Mouse (Mus musculus): ENCODE data around the gene Zmiz1. TPM values are rescaled to one million over a fixed set of nuclear protein-coding genes. Genes with fewer than 3 reads are reported as not detected.

Zmiz1 gene
- total RNA-seq, 2 experiments from 2014 or later, result 40.2 to 49.9 TPM

DNA sequence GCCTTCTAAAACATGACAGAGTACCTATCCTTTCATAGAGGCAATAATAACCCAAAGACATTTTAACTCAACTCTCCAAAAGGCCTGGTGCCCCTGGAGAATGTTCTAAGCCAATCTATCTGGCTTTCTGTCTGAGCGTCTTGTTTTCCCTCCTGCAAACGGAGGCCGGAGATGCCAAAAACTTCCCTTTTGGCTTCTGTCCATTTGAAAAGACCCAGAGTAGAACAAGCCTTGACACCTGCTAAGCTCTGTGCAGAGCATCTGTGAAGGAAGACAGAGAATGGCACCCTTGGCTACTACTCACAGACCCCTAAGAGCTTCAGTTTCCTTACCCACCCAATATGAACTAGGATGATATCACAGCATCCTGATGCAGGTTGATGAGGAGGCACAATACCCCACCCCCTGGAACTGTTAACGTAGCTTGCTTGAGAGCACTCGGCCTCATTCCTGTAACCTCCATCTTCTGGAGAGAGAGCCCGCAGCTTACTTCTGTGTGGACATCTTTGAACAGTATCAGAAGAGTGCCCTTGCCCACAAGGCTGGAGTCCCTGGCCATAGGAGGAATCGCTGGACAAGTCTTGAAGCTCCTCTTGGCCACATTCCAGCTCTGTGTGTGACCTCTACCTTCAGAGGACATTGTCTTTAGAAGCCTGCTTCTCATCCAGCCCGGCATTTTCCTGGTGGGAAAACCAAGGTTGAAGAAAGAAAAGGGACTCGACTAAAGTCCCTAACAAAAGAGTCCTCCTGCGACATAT, 9.1 kb downstream of the Zmiz1 start:
- intact Hi-C loops (cut with DNase I), result no loop called here
- DNase-seq (ENCODE audit: low spot score), result no peak

DNA sequence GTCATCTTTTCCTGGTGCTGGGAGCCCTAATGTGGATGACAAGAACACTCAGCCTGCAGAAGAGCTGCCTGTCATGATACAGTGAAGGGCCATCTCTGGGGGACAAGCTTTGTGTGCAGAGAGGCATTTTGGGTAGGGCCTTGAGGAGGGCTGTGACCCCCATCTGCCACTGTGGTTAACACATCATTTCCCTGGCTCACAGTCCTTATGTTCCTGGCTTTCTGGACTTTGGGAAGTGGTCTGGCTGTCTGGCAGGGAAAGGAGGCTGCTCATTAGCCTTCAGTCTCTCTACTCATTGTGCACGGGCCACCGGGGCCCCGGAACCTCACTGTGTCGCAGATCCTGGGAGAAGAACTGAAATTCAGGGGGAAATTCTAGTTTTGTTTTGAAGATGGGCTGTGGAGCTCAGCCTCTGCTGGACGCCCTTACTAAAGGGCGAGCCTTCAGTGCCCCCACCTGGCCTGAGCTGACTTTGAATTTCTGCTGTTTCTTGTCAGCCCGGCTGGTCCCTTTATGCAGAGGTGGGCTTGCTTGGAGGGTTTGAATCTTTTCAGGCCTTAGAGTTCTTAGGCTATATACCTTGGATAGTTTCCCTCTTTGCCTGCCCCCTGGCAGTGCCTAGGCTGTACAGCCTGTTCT, 10.0 kb downstream of the Zmiz1 start:
- DNase-seq (ENCODE audit: low spot score), result no peak
- intact Hi-C loops (cut with DNase I), result no loop called here

DNA sequence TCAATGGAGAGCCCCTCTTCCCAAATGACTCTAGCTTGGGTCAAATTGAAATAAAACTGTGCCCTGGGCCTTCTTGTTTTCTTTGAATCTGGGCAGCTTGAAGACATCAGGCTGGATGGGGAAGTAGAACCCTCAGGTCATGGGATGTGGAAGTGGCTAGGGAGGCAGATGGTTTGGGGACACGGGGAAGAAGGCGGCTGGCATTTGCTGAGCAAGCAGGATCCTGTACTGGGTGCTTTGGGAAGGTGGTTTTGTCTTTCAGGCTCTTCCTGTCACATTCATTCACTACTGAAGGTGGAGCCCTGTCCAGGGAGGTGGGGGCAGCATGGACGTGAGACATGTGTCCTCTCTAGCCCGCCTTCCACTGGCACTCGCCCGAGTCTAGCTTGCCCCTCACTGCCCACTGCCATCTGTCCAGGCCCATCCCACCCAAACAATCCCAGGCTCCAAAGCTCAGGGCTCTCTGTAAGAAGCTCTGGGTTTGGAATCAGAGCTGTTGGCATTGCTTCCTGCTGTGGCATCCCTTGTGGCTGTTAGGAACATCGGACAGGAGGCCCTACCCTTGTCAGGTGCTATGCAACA, 11.3 kb downstream of the Zmiz1 start:
- no peak for DNase-seq (ENCODE audit: low spot score)
- intact Hi-C loops (cut with DNase I), result no loop called here

DNA sequence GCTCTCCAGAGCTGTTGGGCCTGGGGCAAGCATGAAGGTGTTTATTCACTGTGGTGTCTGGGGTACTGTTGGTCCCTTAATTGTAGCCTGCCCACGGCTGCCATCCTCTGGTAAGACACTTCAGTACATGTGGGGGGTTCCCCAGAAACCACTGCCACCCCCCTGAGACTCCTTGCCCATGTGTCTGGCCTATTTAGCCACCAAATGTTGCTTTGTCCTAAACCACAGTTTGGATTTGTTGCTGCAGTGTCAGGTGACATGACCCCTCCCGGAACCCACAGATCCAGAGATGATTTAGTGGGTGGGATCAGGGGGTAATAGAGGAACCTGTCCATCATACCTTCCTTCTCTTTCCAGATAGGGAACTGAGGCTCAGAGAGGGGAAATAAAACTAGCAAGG, 12.1 kb downstream of the Zmiz1 start:
- intact Hi-C loops (cut with DNase I), result no loop called here
- no peak for DNase-seq (ENCODE audit: low spot score)

DNA sequence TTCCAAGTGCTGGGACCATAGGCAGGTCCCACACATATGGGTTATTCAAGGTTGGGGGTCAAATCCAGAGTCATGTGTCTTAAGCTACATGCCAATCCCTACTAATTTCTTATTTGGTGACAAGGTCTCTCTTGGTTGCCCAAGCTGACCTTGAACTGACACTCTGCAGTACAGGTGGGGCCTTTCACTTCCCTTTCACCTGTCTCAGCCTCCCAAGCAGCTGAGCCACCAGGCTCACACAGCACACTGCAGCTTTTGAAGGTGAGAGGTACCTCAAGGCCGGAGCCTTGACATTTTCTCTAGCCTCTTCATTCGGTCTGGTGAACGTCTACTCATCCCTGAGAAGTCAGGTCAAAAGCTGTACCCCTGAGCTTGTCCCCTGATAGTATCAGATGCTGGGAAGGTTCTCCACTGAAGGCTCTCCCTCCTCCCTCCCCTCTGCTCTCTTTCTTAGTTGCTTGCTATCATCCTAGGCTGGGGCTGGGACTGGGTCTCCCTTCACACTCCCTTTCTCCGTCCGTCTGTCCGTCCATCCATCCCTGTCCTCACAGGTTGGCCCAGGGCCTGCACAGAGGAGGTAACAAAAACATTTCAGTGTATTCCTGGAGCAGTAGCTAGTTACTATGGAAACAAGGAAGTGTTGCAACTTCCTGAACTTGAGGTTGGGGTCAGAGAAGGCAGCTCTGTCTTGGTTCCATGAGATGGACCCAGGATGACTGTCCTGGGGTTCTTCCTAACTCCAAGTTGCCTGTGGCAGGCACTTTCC, 13.3 kb downstream of the Zmiz1 start:
- intact Hi-C loops (cut with DNase I), result no loop called here
- no peak for DNase-seq (ENCODE audit: low spot score)

DNA sequence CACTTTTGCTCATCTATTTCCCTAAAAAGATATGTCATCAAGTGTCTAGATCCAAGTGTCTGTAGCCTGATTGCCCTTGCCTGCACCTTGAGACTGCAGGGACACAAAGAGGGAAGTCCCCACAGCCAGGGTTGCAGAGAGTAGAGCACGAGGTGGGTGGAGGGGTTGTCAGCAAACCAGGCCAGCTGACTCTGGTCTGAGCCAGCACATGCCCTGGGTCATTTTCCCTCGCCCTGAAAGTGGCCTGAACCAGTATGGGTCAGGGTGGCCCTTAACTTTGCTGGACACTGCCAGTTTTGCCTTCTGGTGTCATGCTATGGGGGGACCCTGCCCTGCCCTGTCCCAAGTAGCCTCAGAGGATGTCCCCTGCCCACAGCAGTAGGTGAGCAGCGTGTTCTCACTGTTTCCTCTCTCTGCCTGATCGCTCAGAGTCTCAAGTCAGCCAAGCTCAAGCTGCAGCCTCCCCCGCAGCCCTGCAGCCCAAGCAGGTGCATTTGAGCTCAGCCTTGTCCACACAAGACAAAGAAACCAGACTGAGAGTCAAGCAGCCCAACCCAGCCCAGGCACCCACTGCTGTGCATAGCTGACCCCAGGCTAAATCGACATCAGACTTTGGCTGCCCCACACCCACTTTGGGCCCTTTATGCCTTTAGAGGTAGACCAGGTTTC, 14.1 kb downstream of the Zmiz1 start:
- intact Hi-C loops (cut with DNase I), result no loop called here
- no peak for DNase-seq (ENCODE audit: low spot score)

DNA sequence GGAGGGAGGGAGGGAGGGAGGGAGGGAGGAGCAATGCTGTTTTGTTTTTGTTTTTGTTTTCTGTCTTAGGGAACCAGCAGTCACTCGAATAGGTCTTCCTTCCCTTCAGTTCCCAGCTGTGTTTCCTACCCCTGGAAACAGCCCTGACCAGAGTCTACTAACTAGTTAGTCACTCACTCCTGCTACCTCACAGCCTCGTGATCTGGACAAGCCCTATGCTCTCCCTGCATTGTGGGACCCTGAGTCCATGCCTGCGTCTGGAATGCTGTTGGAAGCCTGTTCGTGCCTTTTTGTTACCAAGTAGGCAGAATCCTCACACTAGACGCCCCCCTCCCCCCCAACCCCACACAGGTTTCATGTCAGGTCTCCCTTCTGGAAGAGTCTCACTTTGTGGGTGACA, 15.0 kb downstream of the Zmiz1 start:
- no peak for DNase-seq (ENCODE audit: low spot score)
- intact Hi-C loops (cut with DNase I), result no loop called here

DNA sequence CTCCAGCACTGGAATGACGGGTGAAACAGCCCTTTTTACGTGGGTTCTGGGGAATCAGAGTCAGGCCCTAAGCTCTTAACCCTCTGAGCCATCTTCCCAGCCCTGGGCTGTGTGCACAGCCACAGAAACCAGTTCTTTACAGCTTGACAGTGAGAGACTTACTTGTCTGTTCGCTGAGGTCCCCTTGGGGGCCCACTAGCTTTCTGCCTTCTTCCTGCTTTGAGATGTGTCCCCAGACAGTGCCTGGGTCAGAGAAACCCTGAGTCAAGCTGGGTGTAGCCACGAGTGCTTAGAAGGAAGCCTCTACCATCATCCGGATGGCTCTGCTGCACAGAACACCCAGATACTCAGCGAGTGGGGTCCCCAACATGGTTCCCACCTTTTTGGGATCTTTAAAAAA, 15.7 kb downstream of the Zmiz1 start:
- DNase-seq (ENCODE audit: low spot score), result no peak
- intact Hi-C loops (cut with DNase I), result no loop called here

DNA sequence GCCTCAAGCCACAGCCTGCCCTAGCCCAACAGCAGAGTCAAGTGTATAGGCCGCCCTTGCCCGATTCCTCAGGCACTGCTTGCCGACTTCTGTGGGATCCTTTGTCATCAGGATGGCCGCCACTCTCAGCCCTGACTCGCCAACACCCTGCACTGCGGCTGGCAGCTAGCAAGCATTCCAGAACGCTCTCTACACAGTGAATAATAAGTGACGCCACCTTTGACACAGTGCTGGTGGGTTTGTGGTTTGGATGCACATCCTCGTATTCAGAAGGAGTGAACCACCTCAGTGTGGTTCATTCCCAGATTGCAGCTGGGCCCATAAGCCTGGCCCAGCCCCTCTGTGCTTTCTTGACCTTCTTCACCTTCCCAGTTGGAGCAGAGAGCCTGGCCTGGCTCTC, 17.1 kb downstream of the Zmiz1 start:
- DNase-seq (ENCODE audit: low spot score), result no peak
- intact Hi-C loops (cut with DNase I), result no loop called here

DNA sequence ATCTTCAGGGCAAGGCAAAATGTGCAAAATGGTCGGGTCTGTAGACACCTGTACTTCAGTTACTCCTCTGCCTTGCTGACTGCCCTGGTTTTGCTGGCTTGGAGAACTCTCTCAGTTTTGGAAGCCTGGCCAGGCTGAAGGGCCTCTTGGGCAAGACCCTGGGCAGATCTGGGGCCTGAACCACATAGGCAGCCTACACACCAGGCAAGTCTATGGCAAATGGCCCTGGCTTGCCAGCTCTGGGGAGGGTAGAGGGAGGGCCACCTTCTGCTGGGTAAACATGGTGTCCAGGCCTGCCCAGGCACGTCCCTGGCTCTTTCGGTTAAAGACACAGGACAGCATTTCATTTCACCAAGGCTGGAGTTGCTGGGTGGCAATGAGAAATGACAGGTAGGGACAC, 17.5 kb downstream of the Zmiz1 start:
- no peak for DNase-seq (ENCODE audit: low spot score)
- intact Hi-C loops (cut with DNase I), result no loop called here

DNA sequence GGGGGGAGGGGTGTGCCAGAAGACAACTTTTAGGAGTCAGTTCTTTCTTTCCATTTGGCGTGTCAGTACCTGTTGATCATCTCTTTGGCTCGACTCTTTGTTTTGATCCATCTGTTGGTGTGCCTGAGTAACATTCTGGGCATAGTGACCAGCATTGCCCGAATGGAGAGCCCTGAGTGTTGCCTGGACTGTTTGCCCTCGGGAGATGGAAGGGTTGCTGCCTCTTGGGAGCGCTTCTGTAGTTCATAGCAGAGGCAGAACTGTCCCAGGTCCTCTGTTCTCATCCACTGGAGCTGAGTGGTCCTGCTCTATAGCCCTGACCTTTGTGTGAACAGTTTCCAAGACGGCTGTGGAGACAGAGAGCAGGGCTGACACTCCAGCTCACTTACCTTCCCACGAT, 18.3 kb downstream of the Zmiz1 start:
- no peak for DNase-seq (ENCODE audit: low spot score)
- intact Hi-C loops (cut with DNase I), result no loop called here

DNA sequence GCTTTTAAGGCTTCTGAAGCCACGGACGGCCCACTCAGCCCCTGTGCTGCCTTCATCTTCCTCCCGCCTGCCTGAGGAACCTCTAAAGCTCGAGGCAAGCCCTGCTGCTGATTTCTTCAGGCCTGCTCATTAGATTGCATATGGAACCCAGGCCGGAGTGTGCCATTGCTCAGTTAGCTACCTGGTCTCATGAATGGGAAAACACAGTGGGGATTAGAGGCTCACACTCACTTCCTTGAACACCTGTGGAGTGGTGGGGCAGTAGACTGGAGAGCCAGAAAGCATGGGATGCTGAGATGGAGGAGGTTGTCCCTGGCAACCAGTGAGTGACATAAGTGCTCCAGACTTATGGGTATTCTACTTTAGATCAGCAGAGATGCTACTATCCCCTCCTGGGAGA, 19.3 kb downstream of the Zmiz1 start:
- intact Hi-C loops (cut with DNase I), result no loop called here
- DNase-seq (ENCODE audit: low spot score), result no peak

DNA sequence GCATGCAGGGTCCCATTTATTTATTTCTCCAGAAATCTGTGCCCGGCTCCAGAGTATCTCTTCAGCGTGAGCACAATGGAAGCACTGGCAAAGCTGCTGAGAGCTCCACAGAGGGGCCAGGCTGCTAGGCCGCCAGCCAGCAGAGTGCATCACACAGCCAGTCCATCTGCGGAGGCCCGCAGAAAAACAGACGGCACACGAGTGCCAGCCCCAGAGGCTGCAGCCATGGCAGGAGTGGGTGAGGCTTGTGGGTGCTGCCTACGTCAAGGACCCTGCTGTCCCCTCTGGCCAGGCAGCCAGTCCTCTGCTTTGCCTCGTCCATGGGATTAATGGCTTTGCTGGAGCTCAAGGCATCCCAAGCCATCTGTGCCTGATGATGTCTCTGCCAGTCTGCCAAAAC, 19.8 kb downstream of the Zmiz1 start:
- intact Hi-C loops (cut with DNase I), result no loop called here

DNA sequence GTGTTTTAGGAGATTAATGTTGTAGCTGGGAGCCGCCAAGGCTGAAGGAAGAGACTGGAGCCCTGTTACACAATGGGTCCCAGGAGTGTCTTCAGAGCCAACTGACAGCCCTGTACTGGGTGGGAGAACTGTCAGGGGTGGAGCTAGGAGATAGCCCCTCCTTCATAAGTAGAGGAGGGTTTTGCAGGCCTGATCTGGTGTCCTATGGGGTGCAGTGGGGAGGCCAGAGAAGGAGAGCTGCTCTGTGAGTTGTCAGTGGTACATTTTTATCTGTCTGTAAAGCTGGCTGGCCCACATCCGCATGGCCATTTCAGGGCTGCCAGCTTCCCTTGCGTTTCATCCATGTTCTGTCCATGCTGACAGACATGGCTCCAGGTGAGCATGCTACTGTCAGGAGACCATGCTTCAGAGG, 20.9 kb downstream of the Zmiz1 start:
- peak; percentile 35 for DNase-seq (ENCODE audit: low spot score)
- intact Hi-C loops (cut with DNase I), result no loop called here

More for the DNA sequence above, 19.8 kb downstream of the Zmiz1 start:
- no peak for DNase-seq (ENCODE audit: low spot score)

DNA sequence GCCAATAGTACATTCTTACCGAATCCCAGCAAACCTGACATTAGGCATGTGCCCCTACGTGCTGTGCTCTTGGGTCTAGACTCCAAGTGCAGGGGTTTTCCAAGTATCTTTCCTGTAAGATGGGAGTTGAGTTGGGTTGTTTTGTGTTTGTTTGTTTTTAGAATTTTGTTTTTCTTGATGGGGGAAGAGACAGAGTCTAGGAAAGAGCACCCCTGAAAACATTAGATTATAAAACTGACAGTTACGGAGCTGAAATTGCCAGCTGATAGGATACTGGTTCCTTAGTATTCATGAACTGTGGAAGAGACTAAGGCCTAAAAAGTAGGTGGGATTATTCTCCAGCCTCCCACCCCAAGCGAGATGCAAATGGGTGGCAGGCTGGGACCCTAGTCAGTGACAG, 21.5 kb downstream of the Zmiz1 start:
- DNase-seq (ENCODE audit: low spot score), result no peak
- intact Hi-C loops (cut with DNase I), result no loop called here

DNA sequence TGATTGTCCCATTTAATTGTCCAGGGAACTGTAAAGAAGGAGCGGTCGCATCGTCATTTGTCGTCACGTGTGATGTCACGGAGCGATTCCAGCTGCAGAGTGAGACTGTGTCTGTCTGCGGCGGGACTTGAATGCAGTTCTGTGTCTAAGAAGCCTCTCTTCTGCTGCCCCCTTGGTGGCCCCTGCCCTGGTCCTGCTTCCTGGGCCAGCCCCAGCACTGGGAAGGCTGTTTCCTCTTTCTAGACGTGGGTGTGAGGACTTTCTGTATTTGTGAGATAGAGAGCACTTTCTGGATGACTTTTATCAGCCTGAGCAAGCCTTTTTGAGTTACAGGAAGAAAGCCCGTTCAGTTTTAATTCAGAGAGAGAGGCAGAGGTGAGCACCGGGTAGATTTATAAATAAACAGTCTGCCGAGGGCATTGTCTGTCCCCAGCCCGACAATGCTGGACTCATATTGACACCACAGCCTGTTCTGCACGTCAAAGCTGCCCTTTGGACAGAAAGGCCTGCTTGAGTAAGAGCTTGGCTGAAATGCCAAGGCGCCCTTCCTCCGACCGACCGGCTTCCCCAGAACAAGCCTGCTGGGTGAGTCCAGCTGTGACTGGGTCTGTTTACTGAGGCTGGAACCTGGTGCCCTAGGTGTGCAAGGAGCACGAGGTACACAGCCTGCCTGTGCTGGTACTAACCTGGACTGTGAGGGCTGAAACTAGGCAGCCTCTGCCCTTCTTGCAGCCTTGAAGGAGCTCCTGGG, 22.1 kb downstream of the Zmiz1 start:
- peak; percentile 57 for DNase-seq (ENCODE audit: low spot score)
- intact Hi-C loops (cut with DNase I), result no loop called here

DNA sequence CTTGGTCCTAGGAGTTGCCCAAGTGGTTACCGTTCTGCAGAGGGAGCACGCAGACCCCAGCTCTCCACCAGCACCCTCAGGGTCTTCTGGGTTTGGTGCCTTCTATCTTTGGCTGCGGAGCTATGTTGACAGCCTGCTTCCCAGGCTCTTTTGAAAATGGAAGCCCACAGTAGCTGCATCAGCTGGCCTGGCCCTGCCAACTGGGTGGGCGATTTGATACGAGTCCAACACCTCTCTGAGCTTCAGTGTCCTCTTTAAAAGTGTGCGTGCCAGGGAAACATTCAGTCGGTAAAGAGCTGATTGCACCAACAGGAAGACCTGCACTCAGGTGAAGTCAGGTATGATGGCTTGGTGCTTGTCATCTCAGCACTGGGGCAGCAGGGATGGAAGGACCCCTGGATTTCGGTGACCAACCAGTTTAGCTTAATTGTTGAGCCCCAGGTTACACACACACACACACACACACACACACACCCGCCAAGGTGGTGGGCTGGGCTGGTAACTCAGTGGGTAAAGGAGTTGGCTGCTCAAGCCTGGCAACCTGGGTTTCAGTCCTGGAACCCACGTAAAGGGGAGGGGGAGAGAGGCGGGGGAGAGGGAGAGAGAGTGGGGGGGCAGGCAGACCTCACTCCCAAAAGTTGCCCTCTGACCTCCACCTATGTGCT, 22.8 kb downstream of the Zmiz1 start:
- no peak for DNase-seq (ENCODE audit: low spot score)
- intact Hi-C loops (cut with DNase I), result no loop called here

DNA sequence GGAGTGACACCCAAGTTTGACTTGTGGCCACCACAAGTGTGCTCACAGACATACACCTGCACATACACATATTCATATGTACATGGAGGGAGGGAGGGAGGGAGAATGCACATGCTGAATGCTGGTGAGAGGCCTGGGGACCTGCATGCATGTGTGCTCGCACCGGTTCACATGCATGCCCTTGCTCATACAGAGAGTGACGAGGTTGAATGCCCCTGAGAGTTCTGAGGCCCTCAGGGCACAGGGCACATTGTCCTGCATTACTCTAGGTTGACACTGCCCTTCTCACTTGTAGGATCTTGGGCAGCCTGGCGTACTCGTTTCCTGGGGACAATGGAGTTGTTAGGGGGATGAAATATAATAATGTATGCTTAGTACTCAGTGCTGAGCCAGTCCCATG, 23.4 kb downstream of the Zmiz1 start:
- no peak for DNase-seq (ENCODE audit: low spot score)
- intact Hi-C loops (cut with DNase I), result no loop called here

DNA sequence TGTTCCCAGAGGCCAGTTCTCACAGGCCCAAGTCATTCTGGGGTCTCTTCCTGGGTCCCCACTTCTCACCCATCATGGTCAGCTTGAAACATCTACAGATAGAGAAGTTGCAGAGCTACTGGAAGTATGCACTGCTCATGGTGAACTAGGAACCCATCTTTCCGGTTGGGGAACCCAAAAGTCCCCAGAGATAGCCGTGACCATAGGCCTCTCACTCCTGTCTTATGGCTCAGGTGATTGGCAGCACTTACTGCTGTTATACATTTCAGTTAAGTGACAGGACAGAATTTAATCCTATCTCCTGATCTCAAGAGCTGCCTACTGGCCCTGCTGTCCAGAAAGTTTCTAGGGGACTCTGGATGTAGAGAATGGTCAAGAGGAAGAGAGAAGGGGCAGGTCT, 24.3 kb downstream of the Zmiz1 start:
- DNase-seq (ENCODE audit: low spot score), result no peak
- intact Hi-C loops (cut with DNase I), result no loop called here

Measured in heart, postnatal 25 days (tissue).